Mouse (Mus musculus): ENCODE data around the gene Tial1. TPM values are rescaled to one million over a fixed set of nuclear protein-coding genes. Genes with fewer than 3 reads are reported as not detected.

The Tial1 gene
- polyA plus RNA-seq, 1 experiment from 2014 or later = 29.5 TPM

GRCm38 (mm10) chr7:128459791-128460130, 1.8 kb downstream of the Tial1 start:
- peaks cover 16% of the 10 kb centered on the region for H3K4me1 ChIP-seq (ENCODE audit: control insufficient read depth, insufficient read depth, low read length)
- H3K9ac ChIP-seq (ENCODE audit: low read depth, low read length) = peak overlapping the region; percentile 82
- whole genome bisulfite sequencing = 12% methylated on average over 4 of the region's 4 CpGs
- peak overlapping the region; percentile 77 for H3K4me3 ChIP-seq (ENCODE audit: low read depth, low read length)
- H3K4me2 ChIP-seq (ENCODE audit: low read length) = peak overlapping the region; percentile 88
- H3K27me3 ChIP-seq (ENCODE audit: control insufficient read depth, insufficient read depth, low read depth, low read length) = no peaks in the 10 kb centered on the region
- no peak for ATAC-seq
- no peaks in the 10 kb centered on the region for H3K36me3 ChIP-seq (ENCODE audit: control insufficient read depth, insufficient read depth, low read length)
- H3K9me3 ChIP-seq (replicated peaks; ENCODE audit: control insufficient read depth, low read length, poor library complexity, severe bottlenecking) = no peaks in the 10 kb centered on the region
- peak overlapping the region; percentile 91; the same call in 1 of the 2 replicates for H3K27ac ChIP-seq (ENCODE audit: low read length)

GRCm38 (mm10) chr7:128458011-128458410, 3.5 kb downstream of the Tial1 start:
- ATAC-seq = no peak
- no peak overlapping the region for H3K9ac ChIP-seq (ENCODE audit: low read depth, low read length)
- H3K4me3 ChIP-seq (ENCODE audit: low read depth, low read length) = no peak overlapping the region
- no peak overlapping the region for H3K27ac ChIP-seq (ENCODE audit: low read length)
- H3K4me2 ChIP-seq (ENCODE audit: low read length) = no peak overlapping the region
- H3K9me3 ChIP-seq (replicated peaks; ENCODE audit: control insufficient read depth, low read length, poor library complexity, severe bottlenecking) = no peaks in the 10 kb centered on the region
- no peaks in the 10 kb centered on the region for H3K27me3 ChIP-seq (ENCODE audit: control insufficient read depth, insufficient read depth, low read depth, low read length)
- H3K4me1 ChIP-seq (ENCODE audit: control insufficient read depth, insufficient read depth, low read length) = peaks cover 16% of the 10 kb centered on the region
- H3K36me3 ChIP-seq (ENCODE audit: control insufficient read depth, insufficient read depth, low read length) = peaks cover 3% of the 10 kb centered on the region; the same call in 1 of the 2 replicates

GRCm38 (mm10) chr7:128452731-128453130, 8.8 kb downstream of the Tial1 start:
- 91% methylated on average over 1 of the region's 1 CpGs for WGBS
- Histone ChIP-seq H3K27ac (ENCODE audit: low read length) (no peak overlapping the region), H3K27me3 (ENCODE audit: control insufficient read depth, insufficient read depth, low read depth, low read length) (no peaks in the 10 kb centered on the region), H3K36me3 (ENCODE audit: control insufficient read depth, insufficient read depth, low read length) (peaks cover 6% of the 10 kb centered on the region; the same call in 1 of the 2 replicates), H3K9me3 (replicated peaks; ENCODE audit: control insufficient read depth, low read length, poor library complexity, severe bottlenecking) (no peaks in the 10 kb centered on the region), H3K4me2 (ENCODE audit: low read length) (no peak overlapping the region), H3K4me1 (ENCODE audit: control insufficient read depth, insufficient read depth, low read length) (peaks cover under 1% of the 10 kb centered on the region; the same call in 1 of the 2 replicates), H3K9ac (ENCODE audit: low read depth, low read length) (no peak overlapping the region), H3K4me3 (ENCODE audit: low read depth, low read length) (no peak overlapping the region)
- ATAC-seq = no peak

GRCm38 (mm10) chr7:128440584-128440983, 20.9 kb downstream of the Tial1 start:
- ATAC-seq = no peak
- Histone ChIP-seq H3K4me1 (ENCODE audit: control insufficient read depth, insufficient read depth, low read length) (no peaks in the 10 kb centered on the region), H3K9me3 (replicated peaks; ENCODE audit: control insufficient read depth, low read length, poor library complexity, severe bottlenecking) (no peaks in the 10 kb centered on the region), H3K27ac (ENCODE audit: low read length) (no peak overlapping the region), H3K36me3 (ENCODE audit: control insufficient read depth, insufficient read depth, low read length) (peaks cover 13% of the 10 kb centered on the region; the same call in 1 of the 2 replicates), H3K27me3 (ENCODE audit: control insufficient read depth, insufficient read depth, low read depth, low read length) (no peaks in the 10 kb centered on the region), H3K9ac (ENCODE audit: low read depth, low read length) (no peak overlapping the region), H3K4me2 (ENCODE audit: low read length) (no peak overlapping the region), H3K4me3 (ENCODE audit: low read depth, low read length) (no peak overlapping the region)
- WGBS = 90% methylated on average over 2 of the region's 2 CpGs

GRCm38 (mm10) chr7:128439251-128439650, 22.3 kb downstream of the Tial1 start:
- H3K27me3 ChIP-seq (ENCODE audit: control insufficient read depth, insufficient read depth, low read depth, low read length) = no peaks in the 10 kb centered on the region
- no peaks in the 10 kb centered on the region for H3K9me3 ChIP-seq (replicated peaks; ENCODE audit: control insufficient read depth, low read length, poor library complexity, severe bottlenecking)
- no peak overlapping the region for H3K4me2 ChIP-seq (ENCODE audit: low read length)
- 95% methylated on average over 6 of the region's 6 CpGs for WGBS
- no peak overlapping the region for H3K4me3 ChIP-seq (ENCODE audit: low read depth, low read length)
- H3K9ac ChIP-seq (ENCODE audit: low read depth, low read length) = no peak overlapping the region
- no peak overlapping the region for H3K27ac ChIP-seq (ENCODE audit: low read length)
- ATAC-seq = no peak
- H3K36me3 ChIP-seq (ENCODE audit: control insufficient read depth, insufficient read depth, low read length) = peaks cover 5% of the 10 kb centered on the region; the same call in 1 of the 2 replicates
- H3K4me1 ChIP-seq (ENCODE audit: control insufficient read depth, insufficient read depth, low read length) = no peaks in the 10 kb centered on the region

- H3K4me3 ChIP-seq (ENCODE audit: low read depth, low read length) = no peak overlapping the region
- H3K4me2 ChIP-seq (ENCODE audit: low read length) = no peak overlapping the region
- no peaks in the 10 kb centered on the region for H3K4me1 ChIP-seq (ENCODE audit: control insufficient read depth, insufficient read depth, low read length)
- H3K36me3 ChIP-seq (ENCODE audit: control insufficient read depth, insufficient read depth, low read length) = no peaks in the 10 kb centered on the region
- no peak overlapping the region for H3K9ac ChIP-seq (ENCODE audit: low read depth, low read length)
- no peaks in the 10 kb centered on the region for H3K27me3 ChIP-seq (ENCODE audit: control insufficient read depth, insufficient read depth, low read depth, low read length)
- no peak overlapping the region for H3K27ac ChIP-seq (ENCODE audit: low read length)
- H3K9me3 ChIP-seq (replicated peaks; ENCODE audit: control insufficient read depth, low read length, poor library complexity, severe bottlenecking) = no peaks in the 10 kb centered on the region
- no peak for ATAC-seq
Measured at GRCm38 (mm10) chr7:128438131-128438530, 23.4 kb downstream of the Tial1 start.

GRCm38 (mm10) chr7:128433213-128433612, 28.3 kb downstream of the Tial1 start:
- no peak for ATAC-seq
- no peaks in the 10 kb centered on the region for H3K9me3 ChIP-seq (replicated peaks; ENCODE audit: control insufficient read depth, low read length, poor library complexity, severe bottlenecking)

GRCm38 (mm10) chr7:128432574-128432973, 28.9 kb downstream of the Tial1 start:
- no peak overlapping the region for H3K9ac ChIP-seq (ENCODE audit: low read depth, low read length)
- 55% methylated on average over 10 of the region's 10 CpGs for WGBS
- no peak overlapping the region for H3K4me3 ChIP-seq (ENCODE audit: low read depth, low read length)
- ATAC-seq = no peak
- no peak overlapping the region for H3K4me2 ChIP-seq (ENCODE audit: low read length)
- H3K36me3 ChIP-seq (ENCODE audit: control insufficient read depth, insufficient read depth, low read length) = no peaks in the 10 kb centered on the region
- H3K27me3 ChIP-seq (ENCODE audit: control insufficient read depth, insufficient read depth, low read depth, low read length) = no peaks in the 10 kb centered on the region
- no peaks in the 10 kb centered on the region for H3K9me3 ChIP-seq (replicated peaks; ENCODE audit: control insufficient read depth, low read length, poor library complexity, severe bottlenecking)
- no peak overlapping the region for H3K27ac ChIP-seq (ENCODE audit: low read length)
- 0 out of 2 replicates have a peak, but pooled peaks cover 2% of the 10 kb centered on the region for H3K4me1 ChIP-seq (ENCODE audit: control insufficient read depth, insufficient read depth, low read length)

More at GRCm38 (mm10) chr7:128433213-128433612, 28.3 kb downstream of the Tial1 start:
- no peak overlapping the region for H3K4me2 ChIP-seq (ENCODE audit: low read length)
- no peak overlapping the region for H3K9ac ChIP-seq (ENCODE audit: low read depth, low read length)
- no peaks in the 10 kb centered on the region for H3K36me3 ChIP-seq (ENCODE audit: control insufficient read depth, insufficient read depth, low read length)
- H3K4me3 ChIP-seq (ENCODE audit: low read depth, low read length) = no peak overlapping the region
- WGBS = 61% methylated on average over 1 of the region's 1 CpGs
- H3K4me1 ChIP-seq (ENCODE audit: control insufficient read depth, insufficient read depth, low read length) = 0 out of 2 replicates have a peak, but pooled peaks cover 2% of the 10 kb centered on the region
- H3K27ac ChIP-seq (ENCODE audit: low read length) = no peak overlapping the region
- no peaks in the 10 kb centered on the region for H3K27me3 ChIP-seq (ENCODE audit: control insufficient read depth, insufficient read depth, low read depth, low read length)

- Histone ChIP-seq H3K27ac (ENCODE audit: low read length) (no peak overlapping the region), H3K4me1 (ENCODE audit: control insufficient read depth, insufficient read depth, low read length) (peaks cover 7% of the 10 kb centered on the region; the same call in 1 of the 2 replicates), H3K9ac (ENCODE audit: low read depth, low read length) (no peak overlapping the region), H3K27me3 (ENCODE audit: control insufficient read depth, insufficient read depth, low read depth, low read length) (peaks cover 15% of the 10 kb centered on the region), H3K9me3 (replicated peaks; ENCODE audit: control insufficient read depth, low read length, poor library complexity, severe bottlenecking) (no peaks in the 10 kb centered on the region), H3K4me3 (ENCODE audit: low read depth, low read length) (no peak overlapping the region), H3K36me3 (ENCODE audit: control insufficient read depth, insufficient read depth, low read length) (no peaks in the 10 kb centered on the region), H3K4me2 (ENCODE audit: low read length) (no peak overlapping the region)
- 75% methylated on average over 3 of the region's 3 CpGs for WGBS
- ATAC-seq = no peak
Measured at GRCm38 (mm10) chr7:128422491-128422890, 39.0 kb downstream of the Tial1 start.

All from midbrain, embryonic 16.5 days (tissue).